Mouse (Mus musculus) CH12.LX (cell line): ENCODE data around the gene Slc15a1.

Experiments
- CTCF ChIP-seq, 2 experiments: IDR thresholded peaks in 1 of 2; conservative IDR thresholded peaks in 1 of 2; 2 replicates each; pipeline ENCODE4 v1.5.1; 2011 to 2012; ENCODE audit warnings: low read depth in 2 of 2, low read length in 2 of 2, improper control_type of control experiment in 1 of 2, inconsistent platforms in 1 of 2, mild to moderate bottlenecking in 1 of 2, moderate library complexity in 1 of 2
- E2F4 ChIP-seq: IDR thresholded peaks from 2 replicates; pipeline ENCODE4 v1.6.1; 2011; ENCODE audit warnings: low read depth, low read length, improper control_type of control experiment; ENCODE audit not compliant: insufficient replicate concordance
- ETS1 ChIP-seq: conservative IDR thresholded peaks from 2 replicates; pipeline ENCODE4 v1.6.1; 2012; ENCODE audit warnings: low read depth, mild to moderate bottlenecking, inconsistent platforms, low read length, improper control_type of control experiment, moderate library complexity
- MAFK ChIP-seq: IDR thresholded peaks from 2 replicates; pipeline ENCODE4 v1.6.1; 2011; ENCODE audit warnings: low read length, improper control_type of control experiment; ENCODE audit not compliant: insufficient replicate concordance
- MAX ChIP-seq: IDR thresholded peaks from 2 replicates; pipeline ENCODE4 v1.6.1; 2011; ENCODE audit warnings: low read length, improper control_type of control experiment
- MXI1 ChIP-seq: IDR thresholded peaks from 2 replicates; pipeline ENCODE4 v1.6.1; 2011; ENCODE audit warnings: mild to moderate bottlenecking, low read depth, low read length, improper control_type of control experiment
- POLR2A ChIP-seq: IDR thresholded peaks from 2 replicates; pipeline ENCODE4 v1.6.1; 2011; ENCODE audit warnings: low read depth, mild to moderate bottlenecking, improper control_type of control experiment, low read length

GRCm38 (mm10) chr14:121499769-121500168, 5.3 kb downstream of the Slc15a1 start:
- TF ChIP-seq MXI1 (no peak), CTCF (conservative IDR thresholded peaks at IDR 0.05 in 1 of 2, IDR thresholded peaks at IDR 0.05 in 1 of 2; ENCODE audit: low read depth in 2 of 2, low read length in 2 of 2) (no peak), POLR2A (no peak), MAX (no peak), ETS1 (no peak), E2F4 (no peak), MAFK (no peak)
